Mouse (Mus musculus) hindbrain, postnatal 0 days (tissue): ENCODE results near the gene Pawr. TPM values are rescaled to one million over a fixed set of nuclear protein-coding genes. Genes with fewer than 3 reads are reported as not detected.

ENCODE experiments used
- ATAC-seq: fragments of 200-750 bp; cut with Nextera tagmentation; 2 replicates; pipeline ENCODE4 v1.8.0; 2017; ENCODE audit warnings: mild to moderate bottlenecking, moderate TSS enrichment, moderate library complexity
- DNase-seq: peaks from one replicate; pipeline ENCODE4 v3.0.0-alpha.2; 2015; ENCODE audit warnings: low spot score
- H3K27ac ChIP-seq: fragments of 300-500 bp; sonication (generic); 2 replicates; pipeline ENCODE4 v1.5.1; 2014; ENCODE audit warnings: mild to moderate bottlenecking
- H3K27me3 ChIP-seq: fragments of 300-500 bp; sonication (generic); 2 replicates; pipeline ENCODE4 v1.6.1; 2014; ENCODE audit warnings: low read length, mixed read lengths; ENCODE audit not compliant: insufficient read depth
- H3K36me3 ChIP-seq: fragments of 300-500 bp; sonication (generic); 2 replicates; pipeline ENCODE4 v1.6.1; 2014; ENCODE audit warnings: low read length, mixed read lengths; ENCODE audit not compliant: insufficient read depth
- H3K4me1 ChIP-seq: fragments of 300-500 bp; sonication (generic); 2 replicates; pipeline ENCODE4 v1.6.1; 2014; ENCODE audit warnings: antibody characterized with exemption, low read length, mixed read lengths; ENCODE audit not compliant: insufficient read depth
- H3K4me2 ChIP-seq: fragments of 300-500 bp; sonication (generic); 2 replicates; pipeline ENCODE4 v1.6.1; 2014; ENCODE audit warnings: low read depth, mild to moderate bottlenecking, low read length, moderate library complexity, mixed read lengths
- H3K4me3 ChIP-seq: fragments of 300-500 bp; sonication (generic); 2 replicates; pipeline ENCODE4 v1.5.1; 2014; ENCODE audit warnings: low read length
- H3K9ac ChIP-seq: fragments of 300-500 bp; sonication (generic); replicated peaks from 2 replicates; pipeline ENCODE4 v1.6.1; 2014; ENCODE audit warnings: mild to moderate bottlenecking, low read length, moderate library complexity, mixed read lengths
- H3K9me3 ChIP-seq: fragments of 300-500 bp; sonication (generic); 2 replicates; pipeline ENCODE4 v1.6.1; 2016; ENCODE audit warnings: low read length, mixed read lengths
- CTCF ChIP-seq: IDR thresholded peaks from 2 replicates; pipeline ENCODE4 v1.5.1; 2016; ENCODE audit warnings: antibody characterized with exemption, control low read depth, low read depth
- WGBS: fragments of 180-500 bp; shearing (Covaris S2); extraction: QIAGEN DNeasy Blood & Tissue Kit; methylation state at CpG from one replicate; pipeline ENCODE4 v1.1.7; 2014; 5-methylcytosine and 5-hydroxymethylcytosine counted together
- polyA plus RNA-seq: library from polyadenylated mRNA; unstranded; fragments of >200 nt; fragmentation: Nextera tagmentation; extraction: Ambion mirVana; gene quantifications from 2 replicates; pipeline ENCODE4 v1.2.1, GENCODE M21; 2015
- total RNA-seq: library from RNA; depleted of rRNA; stranded (reverse); fragments of >200 nt; gene quantifications from 2 replicates; pipeline ENCODE4 v1.2.3, GENCODE M21; 2014

Gene Pawr
- total and polyA plus RNA-seq, 2 experiments from 2014 or later, result 3.0 to 4.7 TPM

DNA sequence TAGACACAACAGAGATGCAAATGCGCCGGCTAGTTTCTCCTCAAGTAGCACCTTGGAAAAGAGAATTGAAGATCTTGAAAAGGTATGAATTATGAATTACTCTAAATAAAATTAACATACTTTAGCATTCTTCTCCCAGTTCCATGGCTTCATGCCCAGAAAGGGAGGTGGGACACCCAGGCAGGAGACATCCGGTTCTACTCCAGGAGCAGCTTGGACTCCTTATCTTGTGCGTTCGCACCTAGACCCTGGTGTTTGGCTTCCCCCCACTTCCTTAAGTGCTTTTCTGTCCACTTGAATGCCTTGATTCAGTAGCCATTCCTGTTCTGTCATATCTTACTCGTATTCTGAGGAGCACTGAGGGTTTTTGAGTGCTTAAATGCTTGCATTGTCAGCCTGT, 77.6 kb downstream of the Pawr start:
- H3K36me3 ChIP-seq, result no peaks in the 10 kb centered on the region
- WGBS, result 89% methylated on average over 6 of the region's 6 CpGs
- no peaks in the 10 kb centered on the region for H3K9me3 ChIP-seq
- H3K4me1 ChIP-seq, result no peaks in the 10 kb centered on the region
- no peak overlapping the region for H3K4me2 ChIP-seq
- H3K27me3 ChIP-seq, result no peaks in the 10 kb centered on the region
- no peak for TF ChIP-seq CTCF
- no peak overlapping the region for H3K27ac ChIP-seq
- ATAC-seq (no peak), DNase-seq (no peak)
- no peak overlapping the region for H3K9ac ChIP-seq
- H3K4me3 ChIP-seq, result no peak overlapping the region

DNA sequence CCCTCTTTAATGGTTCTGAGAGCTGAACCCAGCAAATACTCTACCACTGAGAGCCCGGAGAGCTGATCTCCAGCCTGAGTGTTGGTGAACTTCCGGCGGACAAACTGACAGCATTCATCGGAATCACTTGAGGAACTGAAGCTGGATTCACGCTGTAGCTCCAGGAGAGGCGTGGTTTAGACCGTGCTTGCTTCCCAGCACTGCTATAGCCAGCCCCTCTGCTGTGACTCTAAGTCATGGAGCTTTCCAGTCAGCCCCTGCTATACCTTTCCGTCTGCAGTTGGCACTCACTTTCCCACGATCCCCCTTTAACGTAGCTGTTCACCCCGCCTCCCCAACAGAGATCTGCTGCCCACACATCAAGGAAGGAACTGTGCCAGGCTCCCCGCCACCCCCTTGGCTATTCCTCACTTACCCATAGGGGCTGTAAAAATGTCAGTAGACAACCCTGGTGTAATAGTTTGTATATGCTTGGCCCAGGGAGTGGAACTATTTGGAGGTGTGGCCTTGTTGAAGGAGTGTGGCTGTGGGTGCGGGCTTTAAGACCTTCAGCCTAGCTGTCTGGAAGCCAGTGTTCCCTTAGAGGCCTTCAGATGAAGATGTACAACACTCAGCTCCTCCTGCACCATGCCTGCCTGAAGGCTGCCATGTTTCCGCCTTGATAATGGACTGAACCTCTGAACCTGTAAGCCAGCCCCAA, 83.2 kb downstream of the Pawr start:
- Histone ChIP-seq H3K4me2 (no peak overlapping the region), H3K9ac (no peak overlapping the region), H3K4me3 (no peak overlapping the region), H3K4me1 (no peaks in the 10 kb centered on the region), H3K27ac (no peak overlapping the region), H3K9me3 (no peaks in the 10 kb centered on the region), H3K27me3 (no peaks in the 10 kb centered on the region), H3K36me3 (no peaks in the 10 kb centered on the region)
- 88% methylated on average over 14 of the region's 14 CpGs for WGBS
- no peak for DNase-seq
- no peak for TF ChIP-seq CTCF
- no peak for ATAC-seq

DNA sequence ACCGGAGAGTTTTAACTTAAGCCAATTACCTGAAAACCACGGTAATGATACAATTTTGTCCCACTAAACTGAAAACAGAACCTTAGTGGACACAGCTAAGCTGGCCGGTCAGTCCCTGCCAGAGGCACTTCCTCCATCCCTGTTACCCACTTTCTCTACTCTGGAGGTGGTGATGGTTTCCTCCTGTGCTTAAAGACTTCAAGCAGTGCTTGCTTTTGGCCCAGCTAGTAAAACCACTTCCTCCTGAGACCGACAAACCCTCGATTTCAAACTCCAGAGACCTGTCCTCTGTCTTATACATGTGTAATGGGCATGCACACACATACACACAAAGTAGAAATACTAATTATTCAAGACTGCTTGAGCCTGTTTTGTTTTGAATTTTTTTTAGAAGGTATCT, 85.5 kb downstream of the Pawr start:
- no peak overlapping the region for H3K27ac ChIP-seq
- H3K9ac ChIP-seq, result no peak overlapping the region
- no peak overlapping the region for H3K4me2 ChIP-seq
- no peak for TF ChIP-seq CTCF
- DNase-seq (no peak), ATAC-seq (no peak)
- no peaks in the 10 kb centered on the region for H3K36me3 ChIP-seq
- 94% methylated on average over 5 of the region's 5 CpGs for WGBS
- H3K27me3 ChIP-seq, result no peaks in the 10 kb centered on the region
- no peaks in the 10 kb centered on the region for H3K4me1 ChIP-seq
- H3K9me3 ChIP-seq, result no peaks in the 10 kb centered on the region
- H3K4me3 ChIP-seq, result no peak overlapping the region

DNA sequence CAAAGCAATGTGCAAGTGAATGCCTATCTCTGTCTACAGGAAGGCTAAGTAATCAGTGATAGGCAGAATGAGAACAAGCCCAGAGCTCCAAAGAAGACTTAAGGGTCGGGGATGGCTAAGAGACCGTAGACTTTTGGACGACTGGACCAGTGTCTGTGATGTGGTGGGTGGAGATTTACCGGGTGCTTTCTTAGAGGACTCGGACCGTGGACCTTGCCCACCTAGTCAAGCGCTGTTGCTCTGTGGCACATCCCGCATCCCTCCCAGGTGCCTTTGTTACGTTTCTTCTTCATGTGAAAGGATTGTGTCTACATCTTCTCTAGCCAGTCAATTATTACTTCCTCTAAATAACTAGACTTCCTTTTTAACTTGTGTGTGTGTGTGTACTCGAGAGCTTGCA, 98.6 kb downstream of the Pawr start:
- no peak overlapping the region for H3K4me3 ChIP-seq
- ATAC-seq, result no peak
- no peak for DNase-seq
- no peaks in the 10 kb centered on the region for H3K27me3 ChIP-seq
- no peak overlapping the region for H3K9ac ChIP-seq
- TF ChIP-seq CTCF, result no peak
- no peaks in the 10 kb centered on the region for H3K36me3 ChIP-seq
- no peak overlapping the region for H3K4me2 ChIP-seq
- H3K9me3 ChIP-seq, result no peaks in the 10 kb centered on the region
- peaks cover 4% of the 10 kb centered on the region; the same call in 1 of the 2 replicates for H3K4me1 ChIP-seq
- no peak overlapping the region for H3K27ac ChIP-seq
- WGBS, result 95% methylated on average over 10 of the region's 10 CpGs

DNA sequence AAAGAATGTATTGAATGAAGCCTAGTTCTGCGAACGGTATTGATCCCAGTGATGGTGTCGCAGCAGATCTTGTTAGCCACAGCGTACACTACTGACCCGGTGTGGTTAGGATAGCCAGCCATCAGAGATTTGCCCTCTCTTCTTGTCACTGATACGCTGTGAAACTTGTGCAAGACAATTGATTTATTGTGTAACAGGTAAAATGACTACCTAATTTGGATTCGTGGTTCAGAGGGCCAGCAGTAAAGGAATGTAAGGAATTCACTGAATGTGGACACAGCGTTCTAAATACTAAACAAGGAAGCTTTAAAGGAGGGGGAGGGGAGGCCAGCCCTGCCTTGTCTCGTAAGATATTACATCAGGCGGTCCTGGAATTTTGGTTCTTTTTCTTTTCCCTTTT, 100.3 kb downstream of the Pawr start:
- ATAC-seq, result no peak
- DNase-seq, result no peak
- no peak overlapping the region for H3K9ac ChIP-seq
- H3K4me2 ChIP-seq, result no peak overlapping the region
- no peaks in the 10 kb centered on the region for H3K9me3 ChIP-seq
- H3K4me1 ChIP-seq, result peaks cover 4% of the 10 kb centered on the region; the same call in 1 of the 2 replicates
- 38% methylated on average over 10 of the region's 10 CpGs for WGBS
- H3K27me3 ChIP-seq, result no peaks in the 10 kb centered on the region
- no peaks in the 10 kb centered on the region for H3K36me3 ChIP-seq
- no peak overlapping the region for H3K4me3 ChIP-seq
- TF ChIP-seq CTCF, result no peak
- no peak overlapping the region for H3K27ac ChIP-seq

DNA sequence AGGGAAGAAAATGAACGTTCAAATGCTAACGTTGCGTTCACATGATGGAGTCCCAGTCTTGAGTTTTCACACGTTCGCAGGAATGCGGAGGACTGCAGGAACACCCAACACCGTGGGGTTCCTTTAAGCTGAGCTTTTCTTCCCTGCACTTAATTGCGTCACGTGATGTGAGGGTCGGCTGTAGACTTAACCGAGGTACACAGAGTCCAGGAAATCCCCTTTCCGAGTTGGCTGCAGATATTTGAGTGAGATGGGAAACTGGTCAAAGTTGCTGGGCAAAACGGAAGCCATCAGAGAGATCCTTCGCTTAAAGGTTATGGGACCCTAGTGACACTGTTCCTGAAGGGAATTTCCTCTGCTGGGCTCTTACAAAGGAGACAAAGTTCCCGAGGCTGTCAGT, 102.1 kb downstream of the Pawr start:
- H3K9ac ChIP-seq, result no peak overlapping the region
- ATAC-seq (no peak), DNase-seq (no peak)
- H3K4me3 ChIP-seq, result no peak overlapping the region
- no peaks in the 10 kb centered on the region for H3K27me3 ChIP-seq
- peaks cover 4% of the 10 kb centered on the region; the same call in 1 of the 2 replicates for H3K4me1 ChIP-seq
- TF ChIP-seq CTCF, result no peak
- H3K36me3 ChIP-seq, result no peaks in the 10 kb centered on the region
- H3K4me2 ChIP-seq, result no peak overlapping the region
- 18% methylated on average over 15 of the region's 15 CpGs for WGBS
- no peaks in the 10 kb centered on the region for H3K9me3 ChIP-seq
- no peak overlapping the region for H3K27ac ChIP-seq

DNA sequence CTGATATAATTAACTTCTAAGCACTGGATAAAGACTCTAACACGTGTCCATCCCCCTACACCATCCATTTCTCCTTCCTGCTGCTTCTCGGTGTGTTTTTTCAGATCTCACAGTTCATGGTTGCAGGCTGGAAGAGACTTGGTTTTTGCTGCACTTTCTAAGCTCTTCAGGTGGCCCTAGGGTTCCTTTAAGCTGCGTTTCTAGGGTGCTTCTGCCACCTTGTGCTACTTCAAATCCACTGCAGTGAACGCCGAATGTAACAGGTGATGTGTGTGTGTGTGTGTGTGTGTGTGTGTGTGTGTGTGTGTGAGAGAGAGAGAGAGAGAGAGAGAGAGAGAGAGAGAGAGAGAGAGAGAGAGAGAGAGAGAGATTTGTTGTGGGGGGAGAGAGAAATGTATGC, 103.7 kb downstream of the Pawr start:
- TF ChIP-seq CTCF, result peak; percentile 82

More for the DNA sequence above, 103.7 kb downstream of the Pawr start:
- H3K27me3 ChIP-seq, result no peaks in the 10 kb centered on the region
- WGBS, result 27% methylated on average over 5 of the region's 5 CpGs
- H3K36me3 ChIP-seq, result no peaks in the 10 kb centered on the region
- DNase-seq (peak; percentile 83), ATAC-seq (peak; percentile 78)
- no peak overlapping the region for H3K9ac ChIP-seq
- H3K4me1 ChIP-seq, result peaks cover 4% of the 10 kb centered on the region; the same call in 1 of the 2 replicates
- no peak overlapping the region for H3K27ac ChIP-seq
- no peak overlapping the region for H3K4me3 ChIP-seq
- no peak overlapping the region for H3K4me2 ChIP-seq
- no peaks in the 10 kb centered on the region for H3K9me3 ChIP-seq
